Mouse (Mus musculus) liver, embryonic 11.5 days (tissue): ENCODE results near the gene Sertad3. TPM values are rescaled to one million over a fixed set of nuclear protein-coding genes. Genes with fewer than 3 reads are reported as not detected.

Experiments used
- ATAC-seq: fragments of 200-750 bp; cut with Nextera tagmentation; replicated peaks from 2 replicates; pipeline ENCODE4 v1.8.0; 2017; ENCODE audit warnings: moderate number of reproducible peaks, mild to moderate bottlenecking, moderate TSS enrichment, moderate library complexity; ENCODE audit not compliant: low FRiP score
- DNase-seq: peaks from one replicate; pipeline ENCODE4 v3.0.0-alpha.2; 2017; ENCODE audit warnings: low spot score
- H3K27ac ChIP-seq: fragments of 300-500 bp; sonication (generic); 2 replicates; pipeline ENCODE4 v1.5.1; 2014; ENCODE audit warnings: mild to moderate bottlenecking, low read depth, low read length, control low read depth
- H3K27me3 ChIP-seq: fragments of 300-500 bp; sonication (generic); replicated peaks from 2 replicates; pipeline ENCODE4 v1.6.1; 2014; ENCODE audit warnings: low read length, mixed read lengths; ENCODE audit not compliant: control insufficient read depth, insufficient read depth
- H3K36me3 ChIP-seq: fragments of 300-500 bp; sonication (generic); 2 replicates; pipeline ENCODE4 v1.6.1; 2014; ENCODE audit warnings: mild to moderate bottlenecking, low read length, moderate library complexity, mixed read lengths; ENCODE audit not compliant: control insufficient read depth, insufficient read depth
- H3K4me1 ChIP-seq: fragments of 300-500 bp; sonication (generic); replicated peaks from 2 replicates; pipeline ENCODE4 v1.6.1; 2014; ENCODE audit warnings: low read length, mixed read lengths; ENCODE audit not compliant: control insufficient read depth, insufficient read depth
- H3K4me2 ChIP-seq: fragments of 300-500 bp; sonication (generic); 2 replicates; pipeline ENCODE4 v1.6.1; 2014; ENCODE audit warnings: mild to moderate bottlenecking, control low read depth, moderate library complexity
- H3K4me3 ChIP-seq: fragments of 300-500 bp; sonication (generic); 2 replicates; pipeline ENCODE4 v1.5.1; 2014; ENCODE audit warnings: low read depth, low read length, control low read depth
- H3K9ac ChIP-seq: fragments of 300-500 bp; sonication (generic); 2 replicates; pipeline ENCODE4 v1.6.1; 2014; ENCODE audit warnings: low read depth, low read length, control low read depth
- H3K9me3 ChIP-seq: fragments of 300-500 bp; sonication (generic); 2 replicates; pipeline ENCODE4 v1.6.1; 2016; ENCODE audit warnings: low read length, inconsistent platforms, mixed read lengths; ENCODE audit not compliant: control insufficient read depth
- WGBS: fragments of 180-500 bp; shearing (Covaris S2); extraction: QIAGEN DNeasy Blood & Tissue Kit; methylation state at CpG from one replicate; pipeline ENCODE4 v1.1.7; 2014; 5-methylcytosine and 5-hydroxymethylcytosine counted together
- polyA plus RNA-seq: library from polyadenylated mRNA; unstranded; fragments of >200 nt; fragmentation: Nextera tagmentation; extraction: Ambion mirVana; gene quantifications from 2 replicates; pipeline ENCODE4 v1.2.1, GENCODE M21; 2014

Sertad3 gene
- 20.6 and 21.5 TPM in 2 replicates for polyA plus RNA-seq

GRCm38 (mm10) chr7:27473156-27473834 is at the start of gene Sertad3:
Gene Sertad3, plus strand, starts transcription at chr7:27473768.
- peaks cover 18% of the 10 kb centered on the region for H3K4me1 ChIP-seq

GRCm38 (mm10) chr7:27427387-27427786 is 46.2 kb upstream of the Sertad3 start:
- no peak overlapping the region for H3K4me3 ChIP-seq
- 0 out of 2 replicates have a peak, but pooled peaks cover 2% of the 10 kb centered on the region for H3K27me3 ChIP-seq
- WGBS, result 85% methylated on average over 1 of the region's 1 CpGs
- H3K4me2 ChIP-seq, result no peak overlapping the region
- no peaks in the 10 kb centered on the region for H3K36me3 ChIP-seq
- DNase-seq (no peak), ATAC-seq (no peak)
- no peak overlapping the region for H3K9ac ChIP-seq
- H3K9me3 ChIP-seq, result peaks cover 5% of the 10 kb centered on the region; the same call in 1 of the 2 replicates
- H3K27ac ChIP-seq, result no peak overlapping the region
- no peaks in the 10 kb centered on the region for H3K4me1 ChIP-seq

More at GRCm38 (mm10) chr7:27473156-27473834, at the start of gene Sertad3:
- peak within 1 kb of the TSS; percentile 65 for H3K4me3 ChIP-seq
- peak within 1 kb of the TSS; percentile 76 for H3K4me2 ChIP-seq
- peak; percentile 99 for DNase-seq
- H3K9me3 ChIP-seq, result no peaks in the 10 kb centered on the region
- no peaks in the 10 kb centered on the region for H3K27me3 ChIP-seq
- H3K36me3 ChIP-seq, result peaks cover 13% of the 10 kb centered on the region
- peak; percentile 85 for ATAC-seq
- H3K27ac ChIP-seq, result peak within 1 kb of the TSS; percentile 90
- peak within 1 kb of the TSS; percentile 80 for H3K9ac ChIP-seq
- WGBS, result under 1% methylated on average over 36 of the region's 36 CpGs

DNA sequence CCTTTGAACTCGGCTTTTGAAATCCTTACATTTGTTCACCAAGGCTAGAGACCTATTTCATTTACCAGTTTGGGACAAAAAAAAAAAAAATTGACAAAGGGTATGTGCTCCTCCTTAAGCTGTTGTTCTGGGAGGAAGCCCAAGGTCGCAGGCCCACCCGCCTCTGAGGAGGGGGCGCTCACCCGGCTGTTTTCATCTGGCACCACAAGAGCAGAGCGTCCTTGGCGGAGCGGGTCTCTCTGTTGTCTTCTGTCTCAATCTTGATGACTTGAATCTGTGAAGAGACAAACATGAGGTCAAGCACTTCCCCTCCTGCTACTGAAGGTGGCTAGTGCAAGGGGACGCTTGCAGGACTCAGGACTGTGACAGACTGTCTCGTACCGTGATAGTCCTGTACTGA is 45.6 kb upstream of the Sertad3 start:
- no peak overlapping the region for H3K4me3 ChIP-seq
- no peak overlapping the region for H3K27ac ChIP-seq
- no peak for ATAC-seq
- no peak overlapping the region for H3K4me2 ChIP-seq
- H3K9ac ChIP-seq, result no peak overlapping the region
- H3K36me3 ChIP-seq, result no peaks in the 10 kb centered on the region
- H3K9me3 ChIP-seq, result peaks cover 5% of the 10 kb centered on the region; the same call in 1 of the 2 replicates
- DNase-seq, result no peak
- H3K27me3 ChIP-seq, result peaks cover 7% of the 10 kb centered on the region
- H3K4me1 ChIP-seq, result peaks cover 2% of the 10 kb centered on the region; the same call in 1 of the 2 replicates
- 76% methylated on average over 11 of the region's 11 CpGs for WGBS

GRCm38 (mm10) chr7:27429135-27429534 is 44.4 kb upstream of the Sertad3 start:
- Histone ChIP-seq H3K4me1 (peaks cover 2% of the 10 kb centered on the region; the same call in 1 of the 2 replicates), H3K4me2 (no peak overlapping the region), H3K36me3 (no peaks in the 10 kb centered on the region), H3K27ac (no peak overlapping the region), H3K9ac (no peak overlapping the region), H3K27me3 (peaks cover 18% of the 10 kb centered on the region), H3K4me3 (no peak overlapping the region), H3K9me3 (peaks cover 5% of the 10 kb centered on the region; the same call in 1 of the 2 replicates)
- WGBS, result 57% methylated on average over 2 of the region's 2 CpGs
- ATAC-seq (no peak), DNase-seq (no peak)

DNA sequence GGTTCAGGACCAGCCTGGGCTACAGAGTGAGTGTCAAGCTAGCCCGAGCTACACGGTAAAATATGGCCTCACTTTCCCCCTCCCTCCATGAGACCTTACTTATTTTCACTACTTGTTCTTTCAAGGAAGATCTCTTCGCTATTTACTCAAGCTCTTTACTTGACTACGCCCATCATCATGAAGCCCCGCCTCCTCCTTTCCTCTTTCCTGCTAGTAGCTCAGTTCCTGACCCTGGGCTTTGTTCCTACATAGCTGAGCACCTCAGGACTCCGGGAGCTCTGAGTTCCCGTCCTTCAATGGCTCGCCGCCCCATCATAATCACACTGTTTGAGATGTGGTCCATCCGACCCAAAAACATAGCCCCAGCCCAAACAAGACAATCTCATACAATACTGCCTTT is 40.2 kb upstream of the Sertad3 start:
- Histone ChIP-seq H3K9ac (no peak overlapping the region), H3K36me3 (no peaks in the 10 kb centered on the region), H3K4me1 (peaks cover 2% of the 10 kb centered on the region; the same call in 1 of the 2 replicates), H3K27ac (no peak overlapping the region), H3K27me3 (peaks cover 33% of the 10 kb centered on the region), H3K4me3 (no peak overlapping the region), H3K4me2 (peak overlapping the region; percentile 17; the same call in 1 of the 2 replicates), H3K9me3 (peaks cover 5% of the 10 kb centered on the region; the same call in 1 of the 2 replicates)
- DNase-seq (no peak), ATAC-seq (peak; percentile 18)
- 21% methylated on average over 10 of the region's 10 CpGs for whole genome bisulfite sequencing

GRCm38 (mm10) chr7:27433794-27434193 is 39.8 kb upstream of the Sertad3 start:
- H3K4me3 ChIP-seq, result no peak overlapping the region
- H3K4me1 ChIP-seq, result peaks cover 2% of the 10 kb centered on the region; the same call in 1 of the 2 replicates
- peak overlapping the region; percentile 17; the same call in 1 of the 2 replicates for H3K4me2 ChIP-seq
- H3K36me3 ChIP-seq, result no peaks in the 10 kb centered on the region
- peaks cover 5% of the 10 kb centered on the region; the same call in 1 of the 2 replicates for H3K9me3 ChIP-seq
- H3K27me3 ChIP-seq, result peaks cover 33% of the 10 kb centered on the region
- DNase-seq (no peak), ATAC-seq (peak; percentile 58)
- 6% methylated on average over 10 of the region's 10 CpGs for whole genome bisulfite sequencing
- no peak overlapping the region for H3K9ac ChIP-seq
- no peak overlapping the region for H3K27ac ChIP-seq

DNA sequence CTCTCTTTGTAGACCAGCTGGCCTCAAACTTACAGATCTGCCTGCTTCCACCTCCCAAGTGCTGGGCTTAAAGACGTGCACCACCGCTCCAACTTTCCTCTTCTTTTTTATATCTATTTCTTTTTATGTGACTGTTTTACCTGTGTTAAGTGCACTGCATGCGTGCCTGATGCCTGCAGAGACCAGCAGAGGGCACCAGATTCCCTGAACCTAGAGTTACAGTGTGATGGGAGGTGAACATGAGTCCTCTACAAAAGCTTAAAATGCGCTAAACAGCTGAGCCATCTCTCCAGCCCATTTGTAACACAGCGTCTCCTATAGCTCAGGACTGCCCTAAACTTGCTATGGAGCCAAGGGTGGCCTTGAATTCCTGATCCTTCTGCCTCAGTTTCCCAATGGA is 36.0 kb upstream of the Sertad3 start:
- WGBS, result 47% methylated on average over 5 of the region's 5 CpGs
- no peak for DNase-seq
- H3K27me3 ChIP-seq, result peaks cover 29% of the 10 kb centered on the region

DNA sequence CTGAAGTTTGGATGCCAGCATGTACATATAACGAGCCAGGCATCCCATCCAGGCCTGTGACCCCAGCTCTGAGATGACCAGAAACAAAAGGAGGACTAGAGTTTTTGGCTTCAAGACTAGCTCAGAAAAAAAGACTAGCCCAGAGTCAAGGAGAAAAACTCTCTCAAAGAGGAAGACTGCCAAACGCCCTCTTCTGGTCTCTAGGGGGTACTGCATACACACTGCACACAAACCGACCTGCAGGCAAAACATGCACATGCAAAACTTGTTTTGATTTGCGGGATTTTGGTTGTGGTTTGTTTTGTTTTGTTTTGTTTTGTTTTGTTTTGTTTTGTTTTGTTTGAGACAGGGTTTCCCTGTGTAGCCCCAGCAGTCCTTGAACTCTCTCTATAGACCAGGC is 33.6 kb upstream of the Sertad3 start:
- Histone ChIP-seq H3K36me3 (no peaks in the 10 kb centered on the region), H3K4me1 (no peaks in the 10 kb centered on the region), H3K9me3 (no peaks in the 10 kb centered on the region), H3K4me2 (no peak overlapping the region), H3K9ac (no peak overlapping the region), H3K27ac (no peak overlapping the region), H3K4me3 (no peak overlapping the region), H3K27me3 (peaks cover 15% of the 10 kb centered on the region)
- 72% methylated on average over 4 of the region's 4 CpGs for WGBS
- ATAC-seq (no peak), DNase-seq (no peak)

More for the DNA sequence above, 36.0 kb upstream of the Sertad3 start:
- Histone ChIP-seq H3K9ac (no peak overlapping the region), H3K9me3 (no peaks in the 10 kb centered on the region), H3K4me1 (peaks cover 2% of the 10 kb centered on the region; the same call in 1 of the 2 replicates), H3K4me2 (no peak overlapping the region), H3K27ac (no peak overlapping the region), H3K36me3 (no peaks in the 10 kb centered on the region), H3K4me3 (no peak overlapping the region)
- ATAC-seq, result 0 out of 2 replicates have a peak, but pooled peaks have one; percentile 31
